Mouse (Mus musculus) stomach, embryonic 14.5 days (tissue): ENCODE data around the gene Prtg. TPM values are rescaled to one million over a fixed set of nuclear protein-coding genes. Genes with fewer than 3 reads are reported as not detected.

Source experiments
- ATAC-seq: fragments of 200-750 bp; cut with Nextera tagmentation; 2 replicates; pipeline ENCODE4 v1.8.0; 2017; ENCODE audit warnings: low read depth, moderate TSS enrichment; ENCODE audit not compliant: insufficient number of reproducible peaks, insufficient read depth, low FRiP score
- H3K27ac ChIP-seq: fragments of 300-500 bp; sonication (generic); 2 replicates; pipeline ENCODE4 v1.5.1; 2014; ENCODE audit warnings: mild to moderate bottlenecking, low read length, moderate library complexity, mixed read lengths
- H3K27me3 ChIP-seq: fragments of 300-500 bp; sonication (generic); 2 replicates; pipeline ENCODE4 v1.6.1; 2014; ENCODE audit warnings: low read length, control low read depth, mixed read lengths; ENCODE audit not compliant: control insufficient read depth, insufficient read depth
- H3K36me3 ChIP-seq: fragments of 300-500 bp; sonication (generic); 2 replicates; pipeline ENCODE4 v1.6.1; 2014; ENCODE audit warnings: mild to moderate bottlenecking, control low read depth, low read length, moderate library complexity, mixed read lengths; ENCODE audit not compliant: control insufficient read depth, insufficient read depth
- H3K4me1 ChIP-seq: fragments of 300-500 bp; sonication (generic); 2 replicates; pipeline ENCODE4 v1.6.1; 2014; ENCODE audit warnings: low read length, control low read depth, mixed read lengths; ENCODE audit not compliant: control insufficient read depth, insufficient read depth
- H3K4me2 ChIP-seq: fragments of 300-500 bp; sonication (generic); replicated peaks from 2 replicates; pipeline ENCODE4 v1.6.1; 2014; ENCODE audit warnings: low read depth, low read length, control low read depth
- H3K4me3 ChIP-seq: fragments of 300-500 bp; sonication (generic); 2 replicates; pipeline ENCODE4 v1.5.1; 2014; ENCODE audit warnings: low read depth, low read length, control low read depth
- H3K9ac ChIP-seq: fragments of 300-500 bp; sonication (generic); replicated peaks from 2 replicates; pipeline ENCODE4 v1.6.1; 2014; ENCODE audit warnings: low read depth, mild to moderate bottlenecking, control low read depth, low read length, moderate library complexity, mixed read lengths
- H3K9me3 ChIP-seq: fragments of 300-500 bp; sonication (generic); 2 replicates; pipeline ENCODE4 v1.6.1; 2016; ENCODE audit warnings: low read depth, low read length, control low read depth; ENCODE audit not compliant: control insufficient read depth
- WGBS: fragments of 180-500 bp; shearing (Covaris S2); extraction: QIAGEN DNeasy Blood & Tissue Kit; methylation state at CpG from one replicate; pipeline ENCODE4 v1.1.7; 2014; 5-methylcytosine and 5-hydroxymethylcytosine counted together
- polyA plus RNA-seq: library from polyadenylated mRNA; unstranded; fragments of >200 nt; fragmentation: Nextera tagmentation; extraction: Ambion mirVana; gene quantifications from 2 replicates; pipeline ENCODE4 v1.2.1, GENCODE M21; 2014

The Prtg gene
- polyA plus RNA-seq, 1 experiment from 2014 or later: 0.68 TPM

- H3K36me3 ChIP-seq: no peaks in the 10 kb centered on the region
- WGBS: 15% methylated on average over 5 of the region's 5 CpGs
- no peak overlapping the region for H3K4me3 ChIP-seq
- no peak overlapping the region for H3K9ac ChIP-seq
- no peak for ATAC-seq
- no peaks in the 10 kb centered on the region for H3K9me3 ChIP-seq
- H3K4me1 ChIP-seq: peaks cover 18% of the 10 kb centered on the region
- no peak overlapping the region; the same call in 1 of the 2 replicates for H3K27ac ChIP-seq
- no peaks in the 10 kb centered on the region for H3K27me3 ChIP-seq
- no peak overlapping the region for H3K4me2 ChIP-seq
Measured at GRCm38 (mm10) chr9:72780694-72781093, 26.0 kb upstream of the Prtg start.

GRCm38 (mm10) chr9:72781466-72781865, 25.2 kb upstream of the Prtg start:
- Histone ChIP-seq H3K27me3 (no peaks in the 10 kb centered on the region), H3K4me2 (no peak overlapping the region), H3K4me3 (no peak overlapping the region), H3K4me1 (peaks cover 18% of the 10 kb centered on the region), H3K27ac (no peak overlapping the region), H3K9ac (no peak overlapping the region), H3K9me3 (no peaks in the 10 kb centered on the region), H3K36me3 (no peaks in the 10 kb centered on the region)
- 16% methylated on average over 4 of the region's 4 CpGs for WGBS
- ATAC-seq: no peak

GRCm38 (mm10) chr9:72782121-72782520, 24.6 kb upstream of the Prtg start:
- 20% methylated on average over 8 of the region's 8 CpGs for WGBS
- H3K9ac ChIP-seq: no peak overlapping the region
- no peaks in the 10 kb centered on the region for H3K27me3 ChIP-seq
- H3K4me2 ChIP-seq: no peak overlapping the region
- H3K9me3 ChIP-seq: no peaks in the 10 kb centered on the region
- ATAC-seq: no peak
- H3K27ac ChIP-seq: no peak overlapping the region
- H3K4me3 ChIP-seq: no peak overlapping the region
- peaks cover 18% of the 10 kb centered on the region for H3K4me1 ChIP-seq
- H3K36me3 ChIP-seq: no peaks in the 10 kb centered on the region

- no peaks in the 10 kb centered on the region for H3K9me3 ChIP-seq
- no peaks in the 10 kb centered on the region for H3K36me3 ChIP-seq
- no peaks in the 10 kb centered on the region for H3K27me3 ChIP-seq
- peaks cover 11% of the 10 kb centered on the region; the same call in 1 of the 2 replicates for H3K4me1 ChIP-seq
- no peak overlapping the region for H3K4me2 ChIP-seq
- H3K9ac ChIP-seq: no peak overlapping the region
- 67% methylated on average over 1 of the region's 1 CpGs for WGBS
- ATAC-seq: no peak
- no peak overlapping the region for H3K4me3 ChIP-seq
- H3K27ac ChIP-seq: no peak overlapping the region
Measured at GRCm38 (mm10) chr9:72787732-72788131, 18.9 kb upstream of the Prtg start.

GRCm38 (mm10) chr9:72790530-72791212, 16.0 kb upstream of the Prtg start:
- H3K36me3 ChIP-seq: no peaks in the 10 kb centered on the region
- H3K9me3 ChIP-seq: no peaks in the 10 kb centered on the region
- no peak overlapping the region; the same call in 1 of the 2 replicates for H3K27ac ChIP-seq
- no peak overlapping the region for H3K4me3 ChIP-seq
- H3K9ac ChIP-seq: no peak overlapping the region
- no peaks in the 10 kb centered on the region for H3K27me3 ChIP-seq
- ATAC-seq: no peak
- no peak overlapping the region for H3K4me2 ChIP-seq
- H3K4me1 ChIP-seq: peaks cover 11% of the 10 kb centered on the region; the same call in 1 of the 2 replicates
- 43% methylated on average over 14 of the region's 14 CpGs for WGBS

GRCm38 (mm10) chr9:72791213-72791582, 15.5 kb upstream of the Prtg start:
- H3K4me3 ChIP-seq: no peak overlapping the region
- ATAC-seq: no peak
- H3K9me3 ChIP-seq: no peaks in the 10 kb centered on the region
- no peak overlapping the region; the same call in 1 of the 2 replicates for H3K4me2 ChIP-seq
- no peak overlapping the region for H3K27ac ChIP-seq
- no peaks in the 10 kb centered on the region for H3K36me3 ChIP-seq
- 52% methylated on average over 10 of the region's 10 CpGs for whole genome bisulfite sequencing
- H3K9ac ChIP-seq: no peak overlapping the region
- H3K4me1 ChIP-seq: peaks cover 11% of the 10 kb centered on the region; the same call in 1 of the 2 replicates
- H3K27me3 ChIP-seq: no peaks in the 10 kb centered on the region

- Histone ChIP-seq H3K9me3 (no peaks in the 10 kb centered on the region), H3K9ac (no peak overlapping the region), H3K4me2 (no peak overlapping the region; the same call in 1 of the 2 replicates), H3K4me3 (no peak overlapping the region), H3K36me3 (no peaks in the 10 kb centered on the region), H3K4me1 (peaks cover 11% of the 10 kb centered on the region; the same call in 1 of the 2 replicates), H3K27me3 (no peaks in the 10 kb centered on the region), H3K27ac (no peak overlapping the region)
- WGBS: 26% methylated on average over 6 of the region's 6 CpGs
- ATAC-seq: no peak
Measured at GRCm38 (mm10) chr9:72791681-72792080, 15.0 kb upstream of the Prtg start.

- Histone ChIP-seq H3K4me3 (no peak overlapping the region), H3K9ac (no peak overlapping the region), H3K4me1 (peaks cover 11% of the 10 kb centered on the region; the same call in 1 of the 2 replicates), H3K9me3 (no peaks in the 10 kb centered on the region), H3K4me2 (no peak overlapping the region), H3K36me3 (no peaks in the 10 kb centered on the region), H3K27ac (no peak overlapping the region), H3K27me3 (no peaks in the 10 kb centered on the region)
- 67% methylated on average over 3 of the region's 3 CpGs for WGBS
- ATAC-seq: no peak
Measured at GRCm38 (mm10) chr9:72795243-72795642, 11.4 kb upstream of the Prtg start.
